9 mouse cellular contexts compared by ENCODE assay signal in the genomic region with DNA sequence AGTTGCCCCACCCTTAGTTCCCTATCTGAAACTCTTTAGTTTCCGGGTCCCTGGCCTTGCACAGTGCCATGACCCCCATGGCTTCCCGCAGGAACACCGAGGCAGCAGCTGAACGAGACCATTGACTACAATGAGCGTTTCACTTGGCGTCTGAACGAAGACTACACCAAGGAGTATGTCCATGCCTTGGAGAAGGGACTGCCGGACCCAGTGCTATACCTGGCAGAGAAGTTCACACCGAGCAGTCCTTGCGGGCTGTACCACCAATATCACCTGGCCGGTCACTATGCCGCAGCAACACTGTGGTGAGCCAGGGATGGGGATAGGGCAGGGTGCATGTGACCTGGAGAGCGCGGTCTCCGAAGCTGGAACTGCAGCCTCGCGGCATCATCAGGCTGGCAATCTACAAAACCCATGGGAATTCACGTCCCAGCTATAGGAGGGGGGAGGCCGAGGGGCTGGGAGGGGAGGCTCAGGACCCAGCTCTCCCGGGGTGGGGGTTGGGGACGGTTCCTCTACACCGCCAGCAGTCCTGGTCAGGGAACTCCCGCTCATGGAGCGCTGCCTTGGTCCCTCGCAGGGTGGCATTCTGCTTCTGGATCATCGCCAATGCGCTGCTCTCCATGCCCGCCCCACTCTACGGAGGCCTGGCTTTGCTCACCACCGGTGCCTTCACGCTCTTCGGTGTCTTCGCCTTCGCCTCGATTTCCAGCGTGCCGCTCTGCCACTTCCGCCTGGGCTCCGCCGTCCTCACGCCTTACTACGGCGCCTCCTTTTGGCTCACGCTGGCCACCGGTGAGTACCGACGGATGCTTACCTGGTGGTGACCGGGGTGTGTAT. TPM values are rescaled to one million over a fixed set of nuclear protein-coding genes. Genes with fewer than 3 reads are reported as not detected.
A peak's percentile ranks its signal among the peaks of the same experiment; 100 is the strongest.
DNase-seq lines count a peak whose midpoint lies in the region; ATAC-seq and TF ChIP-seq lines count a peak whose summit lies in the region.
"Had no signal": no experiment of that assay in that cellular context is flagged by ENCODE, and none has a peak within 500 bp of the region (broad histone marks: within the 10 kb centered on the region; RNA-seq: fewer than 3 reads in every experiment).

No protein-coding gene starts in this region.

- no peak overlapping the region; the same call in 1 of the 2 replicates for H3K4me3 ChIP-seq in kidney, adult 2 months (ENCODE audit: insufficient read depth, low read depth, low read length)
- H3K4me3 ChIP-seq in embryonic facial prominence, embryonic 11.5 days (ENCODE audit: low read depth, low read length), result peak overlapping the region; percentile 26
- peak overlapping the region; percentile 42 for H3K4me3 ChIP-seq in hindbrain, embryonic 14.5 days (replicated peaks; ENCODE audit: low read length)
- peak overlapping the region; percentile 21 for H3K4me3 ChIP-seq in liver, embryonic 12.5 days
- H3K4me3 ChIP-seq in neural tube, embryonic 11.5 days (ENCODE audit: low read depth, low read length), result peak overlapping the region; percentile 23

- no peak for TF ChIP-seq POLR2A in kidney, adult 2 months (IDR thresholded peaks at IDR 0.05; ENCODE audit: low read depth, low read length)

- H3K4me2 ChIP-seq in embryonic facial prominence, embryonic 11.5 days (ENCODE audit: low read depth, low read length), result peak overlapping the region; percentile 32
- peak overlapping the region; percentile 89 for H3K4me2 ChIP-seq in hindbrain, embryonic 14.5 days (replicated peaks)
- H3K4me2 ChIP-seq in liver, embryonic 12.5 days, result peak overlapping the region; percentile 56
- H3K4me2 ChIP-seq in neural tube, embryonic 11.5 days (ENCODE audit: low read depth), result peak overlapping the region; percentile 41

- no peaks in the 10 kb centered on the region for H3K36me3 ChIP-seq in kidney, adult 2 months (ENCODE audit: control insufficient read depth, insufficient read depth, low read length)
- no peaks in the 10 kb centered on the region for H3K36me3 ChIP-seq in embryonic facial prominence, embryonic 11.5 days (replicated peaks; ENCODE audit: control insufficient read depth, insufficient read depth, low read depth, low read length)
- H3K36me3 ChIP-seq in hindbrain, embryonic 14.5 days (replicated peaks; ENCODE audit: control insufficient read depth, insufficient read depth), result no peaks in the 10 kb centered on the region
- H3K36me3 ChIP-seq in liver, embryonic 12.5 days, result no peaks in the 10 kb centered on the region
- H3K36me3 ChIP-seq in neural tube, embryonic 11.5 days (ENCODE audit: control insufficient read depth, insufficient read depth, low read length), result no peaks in the 10 kb centered on the region

- WGBS in kidney, adult 2 months, result 1% methylated on average over 48 of the region's 48 CpGs
- under 1% methylated on average over 48 of the region's 48 CpGs for WGBS in embryonic facial prominence, embryonic 11.5 days
- under 1% methylated on average over 48 of the region's 48 CpGs for WGBS in hindbrain, embryonic 14.5 days
- 3% methylated on average over 48 of the region's 48 CpGs for WGBS in liver, embryonic 12.5 days (ENCODE audit: insufficient replicate concordance)
- WGBS in neural tube, embryonic 11.5 days, result under 1% methylated on average over 45 of the region's 48 CpGs

- peak; percentile 32 for DNase-seq in kidney, adult 2 months
- DNase-seq in kidney, adult 9 months, result no peak
- peak; percentile 21 for DNase-seq in embryonic facial prominence, embryonic 11.5 days (ENCODE audit: low spot score)
- DNase-seq in hindbrain, embryonic 14.5 days (ENCODE audit: low spot score), result peak; percentile 46
- DNase-seq in neural tube, embryonic 11.5 days (ENCODE audit: low spot score), result peak; percentile 44
- DNase-seq in gastrocnemius, adult 8-10 months (ENCODE audit: low spot score in 2 of 2), result no peak

- peaks cover 12% of the 10 kb centered on the region; the same call in 1 of the 2 replicates for H3K27me3 ChIP-seq in kidney, adult 2 months (replicated peaks; ENCODE audit: control insufficient read depth, insufficient read depth, low read length)
- H3K27me3 ChIP-seq in embryonic facial prominence, embryonic 11.5 days (ENCODE audit: control insufficient read depth, insufficient read depth, low read length), result peaks cover 67% of the 10 kb centered on the region
- H3K27me3 ChIP-seq in hindbrain, embryonic 14.5 days (ENCODE audit: control insufficient read depth, insufficient read depth, low read length), result peaks cover 91% of the 10 kb centered on the region
- H3K27me3 ChIP-seq in liver, embryonic 12.5 days (replicated peaks), result peaks cover 100% of the 10 kb centered on the region
- peaks cover 59% of the 10 kb centered on the region for H3K27me3 ChIP-seq in neural tube, embryonic 11.5 days (ENCODE audit: control insufficient read depth, insufficient read depth, low read length)

- peak; percentile 31 for ATAC-seq in activated CD4-positive, CD25-positive, alpha-beta regulatory T cell, adult 4 months
- ATAC-seq in embryonic facial prominence, embryonic 11.5 days (replicated peaks; ENCODE audit: insufficient number of reproducible peaks, low FRiP score, low TSS enrichment, low read depth), result no peak; the same call in 1 of the 2 replicates
- ATAC-seq in hindbrain, embryonic 14.5 days (ENCODE audit: low FRiP score), result peak; percentile 46
- no peak for ATAC-seq in liver, embryonic 12.5 days
- ATAC-seq in neural tube, embryonic 11.5 days (ENCODE audit: insufficient read depth, low FRiP score, low TSS enrichment), result peak; percentile 45

- H3K4me1 ChIP-seq in kidney, adult 2 months (ENCODE audit: control insufficient read depth, insufficient read depth, low read length), result peaks cover 9% of the 10 kb centered on the region
- H3K4me1 ChIP-seq in embryonic facial prominence, embryonic 11.5 days (ENCODE audit: control insufficient read depth, insufficient read depth, low read length), result peaks cover 4% of the 10 kb centered on the region; the same call in 1 of the 2 replicates
- peaks cover 33% of the 10 kb centered on the region for H3K4me1 ChIP-seq in hindbrain, embryonic 14.5 days (replicated peaks; ENCODE audit: control insufficient read depth, insufficient read depth, low read length)
- peaks cover 9% of the 10 kb centered on the region for H3K4me1 ChIP-seq in liver, embryonic 12.5 days
- peaks cover 7% of the 10 kb centered on the region for H3K4me1 ChIP-seq in neural tube, embryonic 11.5 days (ENCODE audit: control insufficient read depth, insufficient read depth, low read length)

- no peak overlapping the region for H3K27ac ChIP-seq in kidney, adult 2 months (ENCODE audit: insufficient read depth, low read depth, low read length)
- no peak overlapping the region for H3K27ac ChIP-seq in embryonic facial prominence, embryonic 11.5 days (replicated peaks; ENCODE audit: low read depth, low read length)
- no peak overlapping the region for H3K27ac ChIP-seq in hindbrain, embryonic 14.5 days
- no peak overlapping the region for H3K27ac ChIP-seq in liver, embryonic 12.5 days
- H3K27ac ChIP-seq in neural tube, embryonic 11.5 days (ENCODE audit: low read depth, low read length), result no peak overlapping the region

- no peaks in the 10 kb centered on the region for H3K9me3 ChIP-seq in embryonic facial prominence, embryonic 11.5 days (replicated peaks; ENCODE audit: control insufficient read depth, low read length)
- H3K9me3 ChIP-seq in hindbrain, embryonic 14.5 days (ENCODE audit: control insufficient read depth, low read length), result no peaks in the 10 kb centered on the region
- no peaks in the 10 kb centered on the region for H3K9me3 ChIP-seq in liver, embryonic 12.5 days (replicated peaks)
- H3K9me3 ChIP-seq in neural tube, embryonic 11.5 days (ENCODE audit: control insufficient read depth, low read length), result no peaks in the 10 kb centered on the region

- no peak overlapping the region for H3K9ac ChIP-seq in embryonic facial prominence, embryonic 11.5 days (replicated peaks; ENCODE audit: low read length)
- H3K9ac ChIP-seq in hindbrain, embryonic 14.5 days, result peak overlapping the region; percentile 47
- H3K9ac ChIP-seq in liver, embryonic 12.5 days, result no peak overlapping the region
- H3K9ac ChIP-seq in neural tube, embryonic 11.5 days (ENCODE audit: low read length), result no peak overlapping the region

- TF ChIP-seq CTCF in kidney, adult 2 months (conservative IDR thresholded peaks at IDR 0.05; ENCODE audit: insufficient read depth, insufficient read length, low read depth, low read length), result no peak

RNA-seq across cellular contexts. Expression of a gene that starts 2.6 kb away (rescaled TPM):
- 0.20 TPM in 1 of 2 replicates, not detected in the other for polyA plus RNA-seq in kidney, adult 2 months (2012; rRNA removed)
- polyA plus RNA-seq in activated CD4-positive, CD25-positive, alpha-beta regulatory T cell, adult 4 months (2017; shearing (Covaris generic)), result not detected
- not detected in 2 replicates for polyA plus RNA-seq in embryonic facial prominence, embryonic 11.5 days (2014; fragmentation: Nextera tagmentation; extraction: Ambion mirVana)
- 0.46 TPM in 1 of 2 replicates, not detected in the other for polyA plus RNA-seq in hindbrain, embryonic 14.5 days (2014; fragmentation: Nextera tagmentation; extraction: Ambion mirVana)
- polyA plus RNA-seq in liver, embryonic 12.5 days (2016; fragmentation: Nextera tagmentation; extraction: Ambion mirVana), result not detected in 2 replicates
- 0.19 TPM in 1 of 2 replicates, not detected in the other for polyA plus RNA-seq in neural tube, embryonic 11.5 days (2014; fragmentation: Nextera tagmentation; extraction: Ambion mirVana)
- not detected for total RNA-seq in gastrocnemius, adult 8-10 months (2022)
- total RNA-seq: hematopoietic stem cell, adult 5-6 weeks had no signal

RNA-seq across cellular contexts. Expression of a gene that starts 3.1 kb away (rescaled TPM):
- polyA plus RNA-seq in kidney, adult 2 months (2012; rRNA removed), result 0.05 and 0.17 TPM in 2 replicates
- polyA plus RNA-seq in activated CD4-positive, CD25-positive, alpha-beta regulatory T cell, adult 4 months (2017; shearing (Covaris generic)), result not detected
- not detected in 2 replicates for polyA plus RNA-seq in embryonic facial prominence, embryonic 11.5 days (2014; fragmentation: Nextera tagmentation; extraction: Ambion mirVana)
- not detected in 2 replicates for polyA plus RNA-seq in hindbrain, embryonic 14.5 days (2014; fragmentation: Nextera tagmentation; extraction: Ambion mirVana)
- not detected in 2 replicates for polyA plus RNA-seq in liver, embryonic 12.5 days (2016; fragmentation: Nextera tagmentation; extraction: Ambion mirVana)
- 0.04 TPM in 1 of 2 replicates, not detected in the other for polyA plus RNA-seq in neural tube, embryonic 11.5 days (2014; fragmentation: Nextera tagmentation; extraction: Ambion mirVana)
- total RNA-seq in gastrocnemius, adult 8-10 months (2022), result under 1 TPM in 3 of 4 experiments, not detected in 1; 0.07 to 0.24 (median 0.18) TPM
- total RNA-seq: hematopoietic stem cell, adult 5-6 weeks had no signal

RNA-seq across cellular contexts. Expression of a gene that starts 12.2 kb away (rescaled TPM):
- polyA plus RNA-seq in kidney, adult 2 months (2012; rRNA removed), result 0.28 and 0.35 TPM in 2 replicates
- polyA plus RNA-seq in activated CD4-positive, CD25-positive, alpha-beta regulatory T cell, adult 4 months (2017; shearing (Covaris generic)), result under 1 TPM in 1 of 2 experiments, not detected in 1; 0.25 TPM
- polyA plus RNA-seq in embryonic facial prominence, embryonic 11.5 days (2014; fragmentation: Nextera tagmentation; extraction: Ambion mirVana), result 0.90 TPM in 1 of 2 replicates, not detected in the other
- 0.16 and 0.31 TPM in 2 replicates for polyA plus RNA-seq in hindbrain, embryonic 14.5 days (2014; fragmentation: Nextera tagmentation; extraction: Ambion mirVana)
- not detected in 2 replicates for polyA plus RNA-seq in liver, embryonic 12.5 days (2016; fragmentation: Nextera tagmentation; extraction: Ambion mirVana)
- polyA plus RNA-seq in neural tube, embryonic 11.5 days (2014; fragmentation: Nextera tagmentation; extraction: Ambion mirVana), result not detected in 2 replicates
- under 1 TPM in 3 of 4 experiments, not detected in 1; 0.48 to 0.63 (median 0.62) TPM for total RNA-seq in gastrocnemius, adult 8-10 months (2022)
- total RNA-seq: hematopoietic stem cell, adult 5-6 weeks had no signal

RNA-seq across cellular contexts. Expression of a gene that starts 14.2 kb away (rescaled TPM):
- 0.20 and 0.31 TPM in 2 replicates for polyA plus RNA-seq in kidney, adult 2 months (2012; rRNA removed)
- polyA plus RNA-seq in activated CD4-positive, CD25-positive, alpha-beta regulatory T cell, adult 4 months (2017; shearing (Covaris generic)), result not detected
- polyA plus RNA-seq in embryonic facial prominence, embryonic 11.5 days (2014; fragmentation: Nextera tagmentation; extraction: Ambion mirVana), result 0.06 and 0.10 TPM in 2 replicates
- polyA plus RNA-seq in hindbrain, embryonic 14.5 days (2014; fragmentation: Nextera tagmentation; extraction: Ambion mirVana), result 0.04 and 0.12 TPM in 2 replicates
- polyA plus RNA-seq in liver, embryonic 12.5 days (2016; fragmentation: Nextera tagmentation; extraction: Ambion mirVana), result not detected in 2 replicates
- 0.07 and 0.11 TPM in 2 replicates for polyA plus RNA-seq in neural tube, embryonic 11.5 days (2014; fragmentation: Nextera tagmentation; extraction: Ambion mirVana)
- total RNA-seq in gastrocnemius, adult 8-10 months (2022), result under 1 TPM; 0.19 to 0.38 (median 0.29) TPM
- total RNA-seq: hematopoietic stem cell, adult 5-6 weeks had no signal

Comparison
In these comparisons a context has a peak if more than half of its experiments do, and no peak if none do; other contexts are left out.
1. DNase-seq: peak in kidney, adult 2 months (single experiment), embryonic facial prominence, embryonic 11.5 days (single experiment), hindbrain, embryonic 14.5 days (single experiment) and neural tube, embryonic 11.5 days (single experiment); none in kidney, adult 9 months (single experiment) and gastrocnemius, adult 8-10 months (0 of 2).
2. ATAC-seq: peak in activated CD4-positive, CD25-positive, alpha-beta regulatory T cell, adult 4 months (single experiment), hindbrain, embryonic 14.5 days (single experiment) and neural tube, embryonic 11.5 days (single experiment); none in embryonic facial prominence, embryonic 11.5 days (single experiment) and liver, embryonic 12.5 days (single experiment).
3. H3K4me2 ChIP-seq: peak in every context shown above with its lines; median percentile 89 in hindbrain, embryonic 14.5 days; 56 in liver, embryonic 12.5 days; 41 in neural tube, embryonic 11.5 days; 32 in embryonic facial prominence, embryonic 11.5 days.